Mouse (Mus musculus) forebrain, embryonic 10.5 days (tissue): ENCODE measurements around the gene Arl11. TPM values are rescaled to one million over a fixed set of nuclear protein-coding genes. Genes with fewer than 3 reads are reported as not detected.
"Not testable (repeated sequence)": the region's sequence is repeated elsewhere in the genome, so short reads cannot be mapped to it uniquely, and the experiment has no call there.

Experiments used
- DNase-seq: peaks from one replicate; pipeline ENCODE4 v3.0.0-alpha.2; 2017; ENCODE audit warnings: low spot score; ENCODE audit errors: extremely low spot score
- H3K27ac ChIP-seq: fragments of 300-500 bp; sonication (generic); 2 replicates; pipeline ENCODE4 v1.5.1; 2016; ENCODE audit warnings: mild to moderate bottlenecking
- H3K27me3 ChIP-seq: fragments of 300-500 bp; sonication (generic); 2 replicates; pipeline ENCODE4 v1.6.1; 2016; ENCODE audit warnings: mild to moderate bottlenecking; ENCODE audit not compliant: poor library complexity, severe bottlenecking
- H3K36me3 ChIP-seq: fragments of 300-500 bp; sonication (generic); replicated peaks from 2 replicates; pipeline ENCODE4 v1.6.1; 2016; ENCODE audit warnings: mild to moderate bottlenecking, moderate library complexity
- H3K4me1 ChIP-seq: fragments of 300-500 bp; sonication (generic); 2 replicates; pipeline ENCODE4 v1.6.1; 2016
- H3K4me3 ChIP-seq: fragments of 300-500 bp; sonication (generic); 2 replicates; pipeline ENCODE4 v1.5.1; 2016; ENCODE audit warnings: mild to moderate bottlenecking, moderate library complexity
- H3K9me3 ChIP-seq: fragments of 300-500 bp; sonication (generic); 2 replicates; pipeline ENCODE4 v1.6.1; 2016; ENCODE audit warnings: mild to moderate bottlenecking, moderate library complexity
- WGBS: fragments of 180-500 bp; shearing (Covaris S2); methylation state at CpG from one replicate; pipeline ENCODE4 v1.1.7; 2016; 5-methylcytosine and 5-hydroxymethylcytosine counted together
- polyA plus RNA-seq: library from polyadenylated mRNA; unstranded; fragments of >200 nt; fragmentation: Nextera tagmentation; extraction: Ambion mirVana; gene quantifications from 2 replicates; pipeline ENCODE4 v1.2.1, GENCODE M21; 2016

Arl11 gene
- polyA plus RNA-seq, 1 experiment from 2014 or later: 0.19 TPM

DNA sequence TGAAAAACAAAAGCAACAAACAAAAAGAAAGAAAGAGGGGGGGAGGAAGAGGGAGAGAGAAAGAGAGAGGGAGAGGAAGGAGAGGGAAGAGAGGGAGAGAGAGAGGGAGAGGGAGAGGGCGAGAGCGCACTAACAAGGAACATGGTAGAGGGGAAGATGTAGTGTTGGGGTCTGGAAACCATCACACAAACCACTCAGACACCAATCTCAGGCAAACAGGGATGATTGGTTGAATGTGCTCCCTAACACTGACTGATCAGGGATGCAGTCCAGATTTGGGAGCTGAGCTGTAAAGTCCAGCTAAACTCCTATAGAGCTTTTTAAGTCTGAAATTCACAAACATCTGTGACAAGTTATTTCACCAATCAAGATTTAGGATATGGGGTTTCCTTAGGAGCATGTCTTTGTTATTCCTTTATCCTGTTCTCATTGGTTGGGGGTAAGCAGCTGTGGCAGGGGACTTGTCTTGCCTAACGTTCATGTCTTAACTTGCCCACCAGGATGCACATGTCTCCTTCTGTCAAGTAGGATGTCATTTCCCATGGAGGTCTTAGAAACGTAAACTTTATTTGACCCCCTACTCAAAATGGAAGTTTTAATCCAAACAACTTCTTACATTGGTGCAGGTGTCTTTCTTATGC, 5.5 kb upstream of the Arl11 start:
- 86% methylated on average over 4 of the region's 4 CpGs for WGBS
- Histone ChIP-seq H3K4me1 (no peaks in the 10 kb centered on the region), H3K36me3 (no peaks in the 10 kb centered on the region), H3K9me3 (no peaks in the 10 kb centered on the region), H3K27me3 (no peaks in the 10 kb centered on the region), H3K4me3 (no peak overlapping the region), H3K27ac (no peak overlapping the region)
- DNase-seq: no peak

DNA sequence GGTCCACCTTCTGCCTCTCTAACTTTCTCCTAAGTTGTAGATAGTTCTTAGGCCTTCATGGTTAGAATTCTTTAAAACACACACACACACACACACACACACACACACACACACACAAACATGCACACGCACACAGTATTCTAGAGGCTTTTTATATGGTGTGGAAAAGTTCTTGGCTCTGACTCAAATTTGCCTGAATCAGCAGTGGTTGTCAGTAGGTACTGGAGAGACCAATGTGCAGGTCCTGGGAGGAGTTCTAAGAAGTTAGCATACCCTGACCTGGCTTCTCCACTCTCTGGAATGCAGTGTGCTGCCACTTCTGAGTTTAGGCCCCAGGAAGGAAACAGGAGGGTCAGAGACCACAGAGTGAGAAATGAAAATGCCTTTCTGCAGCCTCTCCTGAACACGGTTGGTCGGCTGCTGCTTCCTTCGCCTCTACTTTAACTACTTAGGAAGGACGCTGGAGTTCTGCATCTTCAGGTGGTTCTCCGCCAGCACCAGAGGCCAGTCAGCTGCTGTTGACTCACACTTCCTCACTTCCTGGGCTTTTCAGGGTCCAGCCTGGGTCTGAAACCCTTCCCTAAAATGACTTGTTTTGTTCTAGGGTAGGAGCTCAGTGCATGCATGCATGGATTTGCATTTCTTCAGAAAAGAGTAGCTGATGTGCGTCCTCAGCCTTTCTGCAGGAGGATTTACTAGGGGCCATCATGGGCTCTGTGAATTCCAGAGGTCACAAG, 651 bp downstream of the Arl11 start:
- H3K27me3 ChIP-seq: no peaks in the 10 kb centered on the region
- 79% methylated on average over 7 of the region's 7 CpGs for WGBS
- no peaks in the 10 kb centered on the region for H3K9me3 ChIP-seq
- H3K36me3 ChIP-seq: no peaks in the 10 kb centered on the region
- DNase-seq: no peak
- H3K4me1 ChIP-seq: peaks cover 6% of the 10 kb centered on the region; the same call in 1 of the 2 replicates
- H3K27ac ChIP-seq: no peak overlapping the region
- no peak overlapping the region for H3K4me3 ChIP-seq

DNA sequence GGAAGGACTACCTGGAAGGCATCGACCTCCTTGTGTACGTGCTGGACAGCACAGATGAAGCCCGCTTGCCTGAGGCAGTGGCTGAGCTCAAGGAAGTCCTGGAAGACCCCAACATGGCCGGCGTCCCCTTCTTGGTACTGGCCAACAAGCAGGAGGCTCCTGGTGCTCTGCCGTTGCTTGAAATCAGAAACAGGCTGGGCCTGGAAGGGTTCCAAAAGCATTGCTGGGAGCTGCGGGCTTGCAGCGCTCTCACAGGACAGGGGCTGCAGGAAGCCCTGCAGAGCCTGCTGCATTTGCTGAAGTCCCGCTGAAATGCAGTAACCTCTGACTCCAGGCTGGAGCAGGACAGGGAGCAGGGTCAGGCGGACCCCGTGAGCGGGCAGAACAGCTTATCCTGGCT, 1.4 kb downstream of the Arl11 start:
- no peak for DNase-seq
- H3K4me3 ChIP-seq: no peak overlapping the region
- H3K27ac ChIP-seq: peak overlapping the region; percentile 2; the same call in 1 of the 2 replicates
- 77% methylated on average over 12 of the region's 12 CpGs for WGBS
- no peaks in the 10 kb centered on the region for H3K27me3 ChIP-seq
- no peaks in the 10 kb centered on the region for H3K36me3 ChIP-seq
- H3K4me1 ChIP-seq: peaks cover 6% of the 10 kb centered on the region; the same call in 1 of the 2 replicates
- no peaks in the 10 kb centered on the region for H3K9me3 ChIP-seq

GRCm38 (mm10) chr14:61316861-61317260, 7.3 kb downstream of the Arl11 start:
- H3K9me3 ChIP-seq: no peaks in the 10 kb centered on the region
- DNase-seq: peak; percentile 51
- H3K36me3 ChIP-seq: no peaks in the 10 kb centered on the region
- no peaks in the 10 kb centered on the region for H3K4me1 ChIP-seq
- no peaks in the 10 kb centered on the region for H3K27me3 ChIP-seq
- 35% methylated on average over 4 of the region's 4 CpGs for WGBS
- H3K27ac ChIP-seq: no peak overlapping the region
- H3K4me3 ChIP-seq: no peak overlapping the region

DNA sequence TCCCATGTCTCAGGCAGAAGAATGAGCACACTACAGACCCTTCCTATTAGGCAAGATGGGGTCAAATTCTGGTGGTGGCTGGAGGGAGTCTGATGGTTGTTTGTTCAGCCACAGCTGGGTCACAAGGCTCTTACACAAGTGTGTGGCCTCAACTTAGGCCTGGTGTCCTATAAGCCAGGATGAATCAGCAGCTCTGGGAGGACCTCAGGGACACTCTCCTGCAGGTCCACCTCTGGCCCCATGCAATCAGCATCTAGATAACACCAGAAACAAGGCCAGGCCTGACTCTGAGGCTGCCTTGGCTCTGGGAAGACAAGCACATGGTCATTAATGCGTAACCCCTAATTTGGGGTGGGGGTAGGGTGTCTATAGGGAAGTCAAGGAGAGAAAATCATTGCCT, 11.2 kb downstream of the Arl11 start:
- WGBS: 92% methylated on average over 1 of the region's 1 CpGs
- Histone ChIP-seq H3K27me3 (no peaks in the 10 kb centered on the region), H3K27ac (no peak overlapping the region), H3K36me3 (no peaks in the 10 kb centered on the region), H3K9me3 (peaks cover 10% of the 10 kb centered on the region; the same call in 1 of the 2 replicates), H3K4me3 (no peak overlapping the region), H3K4me1 (no peaks in the 10 kb centered on the region)
- no peak for DNase-seq

DNA sequence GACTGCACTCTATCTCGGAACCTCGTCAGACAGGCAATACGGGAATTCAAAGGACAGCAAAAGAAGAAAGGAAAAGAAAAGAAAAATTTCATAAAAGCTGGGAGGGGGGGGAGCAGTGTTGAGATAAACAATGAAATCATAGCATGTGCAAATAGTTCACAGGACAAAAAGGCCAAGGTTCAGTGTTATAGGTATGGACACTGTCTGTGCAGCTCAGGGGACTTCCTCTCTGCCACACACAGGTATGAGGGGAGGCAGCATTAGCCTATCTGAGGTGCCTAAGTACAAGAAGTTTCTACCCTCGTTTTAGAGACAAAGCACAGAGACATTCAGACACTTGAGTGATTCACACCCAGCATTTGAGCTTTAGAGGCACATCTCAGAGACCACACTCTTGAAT, 11.6 kb downstream of the Arl11 start:
- DNase-seq: no peak
- no peak overlapping the region for H3K4me3 ChIP-seq
- H3K27me3 ChIP-seq: no peaks in the 10 kb centered on the region
- H3K27ac ChIP-seq: no peak overlapping the region
- 93% methylated on average over 4 of the region's 4 CpGs for WGBS
- no peaks in the 10 kb centered on the region for H3K4me1 ChIP-seq
- peaks cover 10% of the 10 kb centered on the region; the same call in 1 of the 2 replicates for H3K9me3 ChIP-seq
- no peaks in the 10 kb centered on the region for H3K36me3 ChIP-seq

GRCm38 (mm10) chr14:61322740-61323139, 13.2 kb downstream of the Arl11 start:
- Histone ChIP-seq H3K4me1 (peaks cover 7% of the 10 kb centered on the region), H3K27ac (no peak overlapping the region), H3K4me3 (no peak overlapping the region), H3K27me3 (no peaks in the 10 kb centered on the region), H3K9me3 (peaks cover 10% of the 10 kb centered on the region; the same call in 1 of the 2 replicates), H3K36me3 (no peaks in the 10 kb centered on the region)
- no peak for DNase-seq
- 88% methylated on average over 1 of the region's 1 CpGs for WGBS

DNA sequence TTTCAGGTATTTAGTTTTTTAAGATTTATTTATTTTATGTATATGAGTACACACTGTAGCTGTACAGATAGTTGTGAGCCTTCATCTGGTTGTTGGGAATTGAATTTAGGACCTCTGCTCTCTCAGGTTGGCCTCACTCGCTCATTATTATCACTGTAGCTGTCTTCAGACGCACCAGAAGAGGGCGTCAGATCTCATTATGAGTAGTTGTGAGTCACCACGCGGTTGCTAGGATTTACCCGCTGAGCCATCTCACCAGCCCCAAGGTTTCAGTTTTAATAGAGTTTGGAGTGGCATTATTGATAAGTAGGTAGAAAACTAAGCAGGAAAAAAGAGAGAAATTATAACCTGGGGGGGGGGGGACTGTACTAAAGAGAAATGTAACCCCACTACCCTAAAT, 17.5 kb downstream of the Arl11 start:
- not testable (repeated sequence) for H3K27ac ChIP-seq
- peaks cover 10% of the 10 kb centered on the region; the same call in 1 of the 2 replicates for H3K9me3 ChIP-seq

DNA sequence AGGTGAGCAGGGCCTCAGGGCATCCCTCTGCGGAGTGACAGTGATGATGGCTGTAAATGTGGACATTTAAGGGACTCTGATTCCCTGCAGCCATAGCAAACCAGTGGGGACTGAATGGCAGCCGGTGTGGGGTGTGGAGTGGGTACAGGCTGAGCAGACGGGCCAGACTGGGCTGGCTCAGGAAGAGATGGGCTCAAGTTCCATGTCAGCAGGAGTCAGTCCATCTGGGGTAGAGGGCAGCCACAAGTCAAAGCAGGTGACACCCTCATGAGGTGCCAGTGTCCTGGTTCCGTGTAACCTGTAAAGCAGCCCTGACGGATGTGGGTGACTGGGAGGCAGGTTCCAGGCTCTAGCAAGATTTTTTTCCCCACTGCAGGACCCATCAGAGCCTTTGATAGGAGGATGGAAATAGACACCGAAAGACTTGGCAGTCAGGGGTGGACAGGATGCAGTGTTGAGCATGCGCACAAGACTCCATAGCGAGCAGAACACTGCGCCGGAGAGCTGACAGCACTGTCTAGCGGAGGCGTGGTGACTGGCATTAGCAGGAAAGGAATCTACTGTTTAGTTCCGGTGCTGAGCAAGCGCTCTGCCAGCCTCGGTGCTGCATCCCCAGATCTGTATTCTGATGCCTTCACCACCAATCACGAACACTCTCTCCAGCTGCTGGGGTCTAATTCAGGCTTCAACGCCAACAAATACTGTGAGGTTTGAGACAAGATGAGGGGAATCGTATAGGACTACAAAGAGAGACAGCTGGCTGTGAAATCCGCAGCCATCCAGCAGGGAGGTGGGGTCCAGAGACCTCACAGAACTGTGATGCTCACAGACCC, 18.3 kb downstream of the Arl11 start:
- WGBS: 32% methylated on average over 19 of the region's 19 CpGs
- Histone ChIP-seq H3K4me3 (peak overlapping the region; percentile 42), H3K27ac (peak overlapping the region; percentile 56)

More for the DNA sequence above, 17.5 kb downstream of the Arl11 start:
- not testable (repeated sequence) for DNase-seq, H3K36me3 ChIP-seq, H3K27me3 ChIP-seq, H3K4me3 ChIP-seq
- WGBS: 21% methylated on average over 6 of the region's 6 CpGs
- peaks cover 18% of the 10 kb centered on the region for H3K4me1 ChIP-seq

DNA sequence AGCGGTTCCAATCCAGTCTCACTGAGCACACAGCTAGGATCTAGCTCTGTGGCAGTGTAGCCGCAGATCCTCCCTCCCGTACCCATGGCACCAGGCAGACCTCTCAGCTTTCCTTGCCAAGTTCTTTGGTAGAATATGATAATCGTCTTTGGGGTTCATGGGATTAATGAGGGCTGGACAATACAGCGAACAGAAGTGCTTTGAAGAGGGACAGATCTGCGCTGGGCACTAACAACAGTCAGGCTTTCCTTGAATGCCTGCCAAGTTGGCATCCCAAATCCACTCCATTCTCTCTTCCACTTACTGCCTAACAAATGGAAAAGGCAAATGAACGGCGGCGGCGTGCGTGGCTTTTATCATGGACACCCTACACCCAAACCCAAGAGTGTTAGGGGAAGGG, 21.0 kb downstream of the Arl11 start:
- no peaks in the 10 kb centered on the region for H3K27me3 ChIP-seq
- 90% methylated on average over 11 of the region's 11 CpGs for WGBS
- H3K9me3 ChIP-seq: no peaks in the 10 kb centered on the region
- H3K27ac ChIP-seq: no peak overlapping the region
- H3K36me3 ChIP-seq: no peaks in the 10 kb centered on the region
- peaks cover 18% of the 10 kb centered on the region for H3K4me1 ChIP-seq
- H3K4me3 ChIP-seq: no peak overlapping the region
- DNase-seq: no peak

More for the DNA sequence above, 18.3 kb downstream of the Arl11 start:
- Histone ChIP-seq H3K9me3 (peaks cover 4% of the 10 kb centered on the region; the same call in 1 of the 2 replicates), H3K27me3 (no peaks in the 10 kb centered on the region), H3K4me1 (peaks cover 18% of the 10 kb centered on the region), H3K36me3 (no peaks in the 10 kb centered on the region)
- DNase-seq: peak; percentile 36

DNA sequence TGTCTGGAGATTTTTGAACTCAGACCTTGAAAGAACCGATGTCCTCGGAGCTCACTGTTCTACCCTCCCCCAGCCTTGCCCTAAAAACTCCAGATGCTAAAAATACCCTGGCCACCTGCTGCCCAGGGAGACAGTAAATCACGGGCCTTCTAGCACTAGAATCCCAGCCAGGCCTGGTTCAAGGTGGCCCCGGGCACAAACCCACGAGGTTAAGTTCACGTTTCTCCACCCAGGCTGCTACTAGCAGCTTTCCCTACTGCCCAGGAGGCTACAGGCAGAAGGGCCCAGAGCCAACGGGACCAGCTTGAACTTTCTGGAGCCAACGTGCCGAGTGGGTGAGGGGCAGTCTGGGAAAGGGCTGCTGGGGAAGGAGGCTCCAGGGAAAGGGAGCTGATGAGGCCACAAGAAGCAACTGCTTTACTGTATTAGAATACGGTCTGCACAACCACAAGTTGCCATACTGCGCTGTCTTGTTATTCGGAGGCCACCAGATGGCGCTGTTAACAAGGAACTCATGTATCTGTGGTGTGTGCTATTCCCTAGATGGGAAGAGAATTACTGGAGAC, 21.5 kb downstream of the Arl11 start:
- peak; percentile 78 for DNase-seq
- H3K9me3 ChIP-seq: no peaks in the 10 kb centered on the region
- WGBS: 31% methylated on average over 13 of the region's 13 CpGs
- H3K27ac ChIP-seq: 0 out of 2 replicates have a peak overlapping the region, but pooled peaks have one; percentile 40
- H3K27me3 ChIP-seq: no peaks in the 10 kb centered on the region
- peaks cover 18% of the 10 kb centered on the region for H3K4me1 ChIP-seq
- no peaks in the 10 kb centered on the region for H3K36me3 ChIP-seq
- no peak overlapping the region for H3K4me3 ChIP-seq

DNA sequence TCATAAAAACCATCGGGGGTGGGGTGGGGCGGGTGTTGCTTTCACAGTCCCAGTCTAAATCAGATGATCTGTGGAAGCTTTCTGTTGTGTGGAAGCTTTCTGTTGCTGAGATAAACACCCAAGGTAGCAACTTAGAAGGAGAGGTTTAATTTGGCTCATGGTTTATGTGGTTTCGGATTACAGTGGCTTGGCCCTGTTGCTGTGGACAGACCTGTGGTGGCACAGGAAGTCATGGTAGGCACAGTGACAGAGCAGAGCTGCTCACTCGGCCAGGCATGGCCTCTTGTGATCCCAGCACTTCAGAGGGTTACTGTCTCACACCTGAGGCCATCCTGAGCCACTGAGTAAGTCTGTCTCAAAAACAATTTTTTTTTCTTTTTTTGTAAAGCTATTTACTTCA, 29.8 kb downstream of the Arl11 start:
- H3K27ac ChIP-seq: no peak overlapping the region
- H3K4me1 ChIP-seq: no peaks in the 10 kb centered on the region
- no peaks in the 10 kb centered on the region for H3K36me3 ChIP-seq
- no peaks in the 10 kb centered on the region for H3K27me3 ChIP-seq
- H3K4me3 ChIP-seq: no peak overlapping the region
- DNase-seq: no peak
- H3K9me3 ChIP-seq: no peaks in the 10 kb centered on the region
- WGBS: 91% methylated on average over 4 of the region's 4 CpGs
